7 mouse cellular contexts compared by ENCODE assay signal in genomic region chr5:30890375-30890774, GRCm38 (mm10). TPM values are rescaled to one million over a fixed set of nuclear protein-coding genes. Genes with fewer than 3 reads are reported as not detected.
DNase-seq lines count a peak whose midpoint lies in the region; ATAC-seq and TF ChIP-seq lines count a peak whose summit lies in the region.

No protein-coding gene starts in this region.

- no peaks in the 10 kb centered on the region for H3K9me3 ChIP-seq in neural tube, embryonic 11.5 days (ENCODE audit: control insufficient read depth, low read length)
- H3K9me3 ChIP-seq in forebrain, postnatal 0 days (ENCODE audit: low read length), result no peaks in the 10 kb centered on the region
- H3K9me3 ChIP-seq in liver, embryonic 13.5 days (replicated peaks), result no peaks in the 10 kb centered on the region

- H3K4me1 ChIP-seq in neural tube, embryonic 11.5 days (ENCODE audit: control insufficient read depth, insufficient read depth, low read length), result peaks cover 10% of the 10 kb centered on the region
- peaks cover 9% of the 10 kb centered on the region for H3K4me1 ChIP-seq in forebrain, postnatal 0 days (ENCODE audit: insufficient read depth)
- H3K4me1 ChIP-seq in liver, embryonic 13.5 days (replicated peaks), result peaks cover 33% of the 10 kb centered on the region

- peak overlapping the region; percentile 35; the same call in 1 of the 2 replicates for H3K9ac ChIP-seq in neural tube, embryonic 11.5 days (ENCODE audit: low read length)
- H3K9ac ChIP-seq in forebrain, postnatal 0 days, result 0 out of 2 replicates have a peak overlapping the region, but pooled peaks have one; percentile 90
- H3K9ac ChIP-seq in liver, embryonic 13.5 days, result peak overlapping the region; percentile 83; the same call in 1 of the 2 replicates

- H3K27ac ChIP-seq in neural tube, embryonic 11.5 days (ENCODE audit: low read depth, low read length), result no peak overlapping the region
- H3K27ac ChIP-seq in forebrain, postnatal 0 days (ENCODE audit: low read depth, low read length), result peak overlapping the region; percentile 98; the same call in 1 of the 2 replicates
- peak overlapping the region; percentile 92; the same call in 1 of the 2 replicates for H3K27ac ChIP-seq in liver, embryonic 13.5 days

- H3K27me3 ChIP-seq in neural tube, embryonic 11.5 days (ENCODE audit: control insufficient read depth, insufficient read depth, low read length), result no peaks in the 10 kb centered on the region
- no peaks in the 10 kb centered on the region for H3K27me3 ChIP-seq in forebrain, postnatal 0 days (ENCODE audit: insufficient read depth, low read length)
- H3K27me3 ChIP-seq in liver, embryonic 13.5 days, result no peaks in the 10 kb centered on the region

- no peak for DNase-seq in neural tube, embryonic 11.5 days (ENCODE audit: low spot score)
- no peak for DNase-seq in neural tube, embryonic 10.5 days (ENCODE audit: extremely low spot score, low spot score)
- no peak for DNase-seq in forebrain, postnatal 0 days
- DNase-seq in liver, embryonic 13.5 days, result no peak
- DNase-seq in gastrocnemius, postnatal 4 days (ENCODE audit: low spot score in 2 of 2), result no peak
- no peak for DNase-seq in layer of hippocampus, postnatal 36 days
- DNase-seq in right cerebral cortex, postnatal 25 days, result no peak

- ATAC-seq in neural tube, embryonic 11.5 days (ENCODE audit: insufficient read depth, low FRiP score, low TSS enrichment), result no peak
- no peak for ATAC-seq in forebrain, postnatal 0 days
- ATAC-seq in liver, embryonic 13.5 days (ENCODE audit: low read depth), result no peak

- 0 out of 2 replicates have a peak overlapping the region, but pooled peaks have one; percentile 12 for H3K4me3 ChIP-seq in neural tube, embryonic 11.5 days (ENCODE audit: low read depth, low read length)
- peak overlapping the region; percentile 85 for H3K4me3 ChIP-seq in forebrain, postnatal 0 days (ENCODE audit: low read depth, low read length)
- H3K4me3 ChIP-seq in liver, embryonic 13.5 days (replicated peaks), result peak overlapping the region; percentile 81

- peaks cover 20% of the 10 kb centered on the region for H3K36me3 ChIP-seq in neural tube, embryonic 11.5 days (ENCODE audit: control insufficient read depth, insufficient read depth, low read length)
- peaks cover 47% of the 10 kb centered on the region for H3K36me3 ChIP-seq in forebrain, postnatal 0 days (ENCODE audit: insufficient read depth)
- peaks cover 46% of the 10 kb centered on the region for H3K36me3 ChIP-seq in liver, embryonic 13.5 days

- WGBS in neural tube, embryonic 11.5 days, result 79% methylated on average over 7 of the region's 7 CpGs
- WGBS in forebrain, postnatal 0 days, result 86% methylated on average over 7 of the region's 7 CpGs
- WGBS in liver, embryonic 13.5 days (ENCODE audit: insufficient replicate concordance), result 74% methylated on average over 7 of the region's 7 CpGs

- H3K4me2 ChIP-seq in neural tube, embryonic 11.5 days (ENCODE audit: low read depth), result peak overlapping the region; percentile 89
- H3K4me2 ChIP-seq in forebrain, postnatal 0 days (ENCODE audit: low read depth), result peak overlapping the region; percentile 85
- H3K4me2 ChIP-seq in liver, embryonic 13.5 days, result peak overlapping the region; percentile 91

- no peak for TF ChIP-seq CTCF in forebrain, postnatal 0 days (IDR thresholded peaks at IDR 0.05; ENCODE audit: low read depth)

RNA-seq across cellular contexts. Expression of gene Agbl5, which starts 1.9 kb away (rescaled TPM):
- polyA plus RNA-seq in neural tube, embryonic 11.5 days (2014; fragmentation: Nextera tagmentation; extraction: Ambion mirVana), result 23.2 and 25.3 TPM in 2 replicates
- total RNA-seq in forebrain, postnatal 0 days (2014; rRNA removed), result 36.6 and 52.2 TPM in 2 replicates
- polyA plus RNA-seq in forebrain, postnatal 0 days (2015; fragmentation: Nextera tagmentation; extraction: Ambion mirVana), result 15.3 and 21.5 TPM in 2 replicates
- 4.3 and 5.3 TPM in 2 replicates for polyA plus RNA-seq in liver, embryonic 13.5 days (2015; fragmentation: Nextera tagmentation; extraction: Ambion mirVana)
- total RNA-seq in gastrocnemius, postnatal 4 days (2021), result 10 to 100 TPM in 1 of 2 experiments, 1 to 10 TPM in 1; 8.3 to 10.0 TPM
- total RNA-seq in layer of hippocampus, postnatal 36 days (2021), result 10 to 100 TPM; 12.8 to 17.3 TPM

RNA-seq across cellular contexts. Expression of gene Ost4, which starts 17.2 kb away (rescaled TPM):
- polyA plus RNA-seq in neural tube, embryonic 11.5 days (2014; fragmentation: Nextera tagmentation; extraction: Ambion mirVana), result 354 and 368 TPM in 2 replicates
- 116 and 130 TPM in 2 replicates for total RNA-seq in forebrain, postnatal 0 days (2014; rRNA removed)
- 190 and 236 TPM in 2 replicates for polyA plus RNA-seq in forebrain, postnatal 0 days (2015; fragmentation: Nextera tagmentation; extraction: Ambion mirVana)
- 342 and 377 TPM in 2 replicates for polyA plus RNA-seq in liver, embryonic 13.5 days (2015; fragmentation: Nextera tagmentation; extraction: Ambion mirVana)
- total RNA-seq in gastrocnemius, postnatal 4 days (2021), result 100 to 1,000 TPM; 171 to 194 TPM
- total RNA-seq in layer of hippocampus, postnatal 36 days (2021), result 10 to 100 TPM; 97.4 to 99.4 TPM

RNA-seq across cellular contexts. Expression of gene Tmem214, which starts 22.6 kb away (rescaled TPM):
- polyA plus RNA-seq in neural tube, embryonic 11.5 days (2014; fragmentation: Nextera tagmentation; extraction: Ambion mirVana), result 42.1 and 47.3 TPM in 2 replicates
- 51.2 and 61.4 TPM in 2 replicates for total RNA-seq in forebrain, postnatal 0 days (2014; rRNA removed)
- 41.7 and 49.2 TPM in 2 replicates for polyA plus RNA-seq in forebrain, postnatal 0 days (2015; fragmentation: Nextera tagmentation; extraction: Ambion mirVana)
- polyA plus RNA-seq in liver, embryonic 13.5 days (2015; fragmentation: Nextera tagmentation; extraction: Ambion mirVana), result 40.8 and 47.7 TPM in 2 replicates
- 10 to 100 TPM; 56.9 to 58.3 TPM for total RNA-seq in gastrocnemius, postnatal 4 days (2021)
- 10 to 100 TPM; 67.5 to 80.3 TPM for total RNA-seq in layer of hippocampus, postnatal 36 days (2021)

RNA-seq across cellular contexts. Expression of gene Emilin1, which starts 22.8 kb away (rescaled TPM):
- polyA plus RNA-seq in neural tube, embryonic 11.5 days (2014; fragmentation: Nextera tagmentation; extraction: Ambion mirVana), result 59.7 and 69.8 TPM in 2 replicates
- total RNA-seq in forebrain, postnatal 0 days (2014; rRNA removed), result 10.0 and 11.3 TPM in 2 replicates
- polyA plus RNA-seq in forebrain, postnatal 0 days (2015; fragmentation: Nextera tagmentation; extraction: Ambion mirVana), result 9.6 and 10.0 TPM in 2 replicates
- polyA plus RNA-seq in liver, embryonic 13.5 days (2015; fragmentation: Nextera tagmentation; extraction: Ambion mirVana), result 41.6 and 42.7 TPM in 2 replicates
- 100 to 1,000 TPM in 1 of 2 experiments, 10 to 100 TPM in 1; 86.8 to 104 TPM for total RNA-seq in gastrocnemius, postnatal 4 days (2021)
- 1 to 10 TPM; 2.0 to 2.3 TPM for total RNA-seq in layer of hippocampus, postnatal 36 days (2021)

RNA-seq across cellular contexts. Expression of gene Khk, which starts 30.9 kb away (rescaled TPM):
- 7.9 and 9.6 TPM in 2 replicates for polyA plus RNA-seq in neural tube, embryonic 11.5 days (2014; fragmentation: Nextera tagmentation; extraction: Ambion mirVana)
- total RNA-seq in forebrain, postnatal 0 days (2014; rRNA removed), result 4.5 and 5.3 TPM in 2 replicates
- polyA plus RNA-seq in forebrain, postnatal 0 days (2015; fragmentation: Nextera tagmentation; extraction: Ambion mirVana), result 11.7 and 13.2 TPM in 2 replicates
- 33.9 and 37.6 TPM in 2 replicates for polyA plus RNA-seq in liver, embryonic 13.5 days (2015; fragmentation: Nextera tagmentation; extraction: Ambion mirVana)
- 10 to 100 TPM; 26.7 to 29.8 TPM for total RNA-seq in gastrocnemius, postnatal 4 days (2021)
- 10 to 100 TPM; 10.1 to 13.6 TPM for total RNA-seq in layer of hippocampus, postnatal 36 days (2021)

Comparison
In these comparisons a context has a peak if more than half of its experiments do, and no peak if none do; other contexts are left out.
1. H3K4me3 ChIP-seq: peak in every context shown above with its lines; median percentile 85 in forebrain, postnatal 0 days; 81 in liver, embryonic 13.5 days; 12 in neural tube, embryonic 11.5 days.
2. H3K9ac ChIP-seq: peak in every context shown above with its lines; median percentile 90 in forebrain, postnatal 0 days; 83 in liver, embryonic 13.5 days; 35 in neural tube, embryonic 11.5 days.